Mouse (Mus musculus) CH12.LX (cell line): Measurements from ENCODE around the gene 4930447C04Rik. TPM values are rescaled to one million over a fixed set of nuclear protein-coding genes. Genes with fewer than 3 reads are reported as not detected.

Experiments
- DNase-seq: peaks from one replicate; pipeline ENCODE4 v3.0.0-alpha.2; 2013; ENCODE audit errors: extremely low read depth
- H3K27ac ChIP-seq: 2 replicates; pipeline ENCODE4 v1.5.1; 2012; ENCODE audit warnings: low read depth, mild to moderate bottlenecking, control low read depth, moderate library complexity; ENCODE audit not compliant: insufficient read depth
- H3K27me3 ChIP-seq: replicated peaks from 2 replicates; pipeline ENCODE3; 2012; ENCODE audit warnings: inconsistent platforms
- H3K36me3 ChIP-seq, 2 experiments: replicated peaks in 1 of 2; 2 replicates each; pipeline versions ENCODE3 to v1.6.1; 2012; ENCODE audit warnings: inconsistent platforms in 1 of 2, low read length in 1 of 2, mild to moderate bottlenecking in 1 of 2, mixed read lengths in 1 of 2, moderate library complexity in 1 of 2; ENCODE audit not compliant: control insufficient read depth in 1 of 2, insufficient read depth in 1 of 2
- H3K4me1 ChIP-seq, 2 experiments: 2 replicates each; pipeline ENCODE4 v1.6.1; 2012; ENCODE audit warnings: inconsistent platforms in 1 of 2, moderate library complexity in 1 of 2; ENCODE audit not compliant: insufficient read depth in 2 of 2, control insufficient read depth in 1 of 2
- H3K4me2 ChIP-seq: 2 replicates; pipeline ENCODE4 v1.6.1; 2012; ENCODE audit warnings: low read depth, mild to moderate bottlenecking, control low read depth; ENCODE audit not compliant: poor library complexity, insufficient read depth, severe bottlenecking
- H3K4me3 ChIP-seq, 3 experiments: fragments of 150-350 bp in 1 of 3; sonication (generic) in 1 of 3; replicated peaks in 1 of 3; 2 replicates each; pipeline versions ENCODE3 to v1.5.1; 2011 to 2012; ENCODE audit warnings: low read depth in 2 of 3, low read length in 2 of 3, mild to moderate bottlenecking in 2 of 3, moderate library complexity in 2 of 3, control low read depth in 1 of 3, improper control_type of control experiment in 1 of 3, inconsistent platforms in 1 of 3, mixed read lengths in 1 of 3; ENCODE audit not compliant: poor library complexity in 1 of 3
- H3K79me2 ChIP-seq: replicated peaks from 2 replicates; pipeline ENCODE4 v1.6.1; 2012; ENCODE audit warnings: mild to moderate bottlenecking, moderate library complexity; ENCODE audit not compliant: control insufficient read depth, poor library complexity, insufficient read depth, severe bottlenecking; ENCODE audit errors: extremely low read depth
- H3K9ac ChIP-seq: 2 replicates; pipeline ENCODE4 v1.6.1; 2012; ENCODE audit warnings: low read depth, mild to moderate bottlenecking, control low read depth, moderate library complexity; ENCODE audit not compliant: insufficient read depth
- H3K9me3 ChIP-seq: replicated peaks from 2 replicates; pipeline ENCODE3; 2012; ENCODE audit warnings: low read length, inconsistent platforms, mixed read lengths
- CHD1 ChIP-seq: IDR thresholded peaks from 2 replicates; pipeline ENCODE4 v1.6.1; 2012; ENCODE audit warnings: low read depth, low read length, improper control_type of control experiment, inconsistent platforms
- CHD2 ChIP-seq: IDR thresholded peaks from 2 replicates; pipeline ENCODE4 v1.6.1; 2011; ENCODE audit warnings: low read length, improper control_type of control experiment
- ELF1 ChIP-seq: IDR thresholded peaks from 2 replicates; pipeline ENCODE4 v1.6.1; 2014; ENCODE audit warnings: low read depth, mild to moderate bottlenecking, inconsistent platforms, low read length, improper control_type of control experiment
- EP300 ChIP-seq: IDR thresholded peaks from 2 replicates; pipeline ENCODE4 v1.6.1; 2011; ENCODE audit warnings: low read length, improper control_type of control experiment
- ETS1 ChIP-seq: conservative IDR thresholded peaks from 2 replicates; pipeline ENCODE4 v1.6.1; 2012; ENCODE audit warnings: low read depth, mild to moderate bottlenecking, inconsistent platforms, low read length, improper control_type of control experiment, moderate library complexity
- GABPA ChIP-seq: IDR thresholded peaks from 2 replicates; pipeline ENCODE4 v1.6.1; 2012; ENCODE audit warnings: low read depth, low read length, improper control_type of control experiment, inconsistent platforms; ENCODE audit not compliant: insufficient replicate concordance
- HCFC1 ChIP-seq: IDR thresholded peaks from 2 replicates; pipeline ENCODE4 v1.6.1; 2012; ENCODE audit warnings: low read depth, mild to moderate bottlenecking, inconsistent platforms, low read length, improper control_type of control experiment
- IRF4 ChIP-seq: IDR thresholded peaks from 2 replicates; pipeline ENCODE4 v1.6.1; 2014; ENCODE audit warnings: low read depth, mild to moderate bottlenecking, inconsistent platforms, low read length, improper control_type of control experiment
- JUN ChIP-seq: IDR thresholded peaks from 2 replicates; pipeline ENCODE4 v1.6.1; 2011; ENCODE audit warnings: low read depth, mild to moderate bottlenecking, low read length, improper control_type of control experiment, moderate library complexity; ENCODE audit not compliant: insufficient read depth
- JUND ChIP-seq: conservative IDR thresholded peaks from 2 replicates; pipeline ENCODE4 v1.6.1; 2011; ENCODE audit warnings: low read depth, low read length, improper control_type of control experiment
- MAZ ChIP-seq: IDR thresholded peaks from 2 replicates; pipeline ENCODE4 v1.6.1; 2012; ENCODE audit warnings: low read depth, mild to moderate bottlenecking, inconsistent platforms, low read length, improper control_type of control experiment, moderate library complexity
- MEF2A ChIP-seq: IDR thresholded peaks from 2 replicates; pipeline ENCODE4 v1.6.1; 2014; ENCODE audit warnings: low read depth, mild to moderate bottlenecking, inconsistent platforms, low read length, improper control_type of control experiment, borderline replicate concordance
- NRF1 ChIP-seq: IDR thresholded peaks from 2 replicates; pipeline ENCODE4 v1.6.1; 2014; ENCODE audit warnings: low read depth, mild to moderate bottlenecking, inconsistent platforms, low read length, improper control_type of control experiment, moderate library complexity
- PAX5 ChIP-seq: IDR thresholded peaks from 2 replicates; pipeline ENCODE4 v1.6.1; 2012; ENCODE audit warnings: low read length, inconsistent platforms, mixed read lengths
- POLR2A ChIP-seq: IDR thresholded peaks from 2 replicates; pipeline ENCODE4 v1.6.1; 2011; ENCODE audit warnings: low read depth, mild to moderate bottlenecking, improper control_type of control experiment, low read length
- RAD21 ChIP-seq: IDR thresholded peaks from 2 replicates; pipeline ENCODE4 v1.6.1; 2011; ENCODE audit warnings: low read depth, mild to moderate bottlenecking, low read length, improper control_type of control experiment, moderate library complexity
- RCOR1 ChIP-seq: conservative IDR thresholded peaks from 2 replicates; pipeline ENCODE4 v1.6.1; 2012; ENCODE audit warnings: low read depth, mild to moderate bottlenecking, inconsistent platforms, low read length, improper control_type of control experiment
- TCF12 ChIP-seq: IDR thresholded peaks from 2 replicates; pipeline ENCODE4 v1.6.1; 2014; ENCODE audit warnings: low read depth, mild to moderate bottlenecking, inconsistent platforms, low read length, improper control_type of control experiment
- USF1 ChIP-seq: IDR thresholded peaks from 2 replicates; pipeline ENCODE4 v1.6.1; 2014; ENCODE audit warnings: low read depth, mild to moderate bottlenecking, inconsistent platforms, low read length, improper control_type of control experiment
- USF2 ChIP-seq: conservative IDR thresholded peaks from 2 replicates; pipeline ENCODE4 v1.6.1; 2011; ENCODE audit warnings: low read depth, low read length, improper control_type of control experiment
- ZC3H11A ChIP-seq: IDR thresholded peaks from 2 replicates; pipeline ENCODE4 v1.6.1; 2012; ENCODE audit warnings: low read depth, mild to moderate bottlenecking, inconsistent platforms, low read length, improper control_type of control experiment
- ZMIZ1 ChIP-seq: IDR thresholded peaks from 2 replicates; pipeline ENCODE4 v1.6.1; 2012; ENCODE audit warnings: low read depth, mild to moderate bottlenecking, inconsistent platforms, low read length, improper control_type of control experiment
- ZNF384 ChIP-seq: IDR thresholded peaks from 2 replicates; pipeline ENCODE4 v1.6.1; 2012; ENCODE audit warnings: low read depth, low read length, improper control_type of control experiment, inconsistent platforms
- dilution Hi-C: fragments of 300-500 bp; cut with MboI; formaldehyde crosslinking; loops from 2 replicates; pipeline ENCODE4 v1.14.3; 2020; ENCODE audit warnings: low sequenced_read_pairs; ENCODE audit not compliant: extremely low pct_unique_long_range_greater_than_20kb, extremely low pct_ligation_motif_present
- in situ Hi-C: fragments of 300-500 bp; cut with MboI; formaldehyde crosslinking; loops from 3 replicates; pipeline ENCODE4 v1.14.3; 2019; ENCODE audit warnings: low sequenced_read_pairs, low pct_ligation_motif_present, low pct_unique_long_range_greater_than_20kb, mixed read lengths
- polyA plus RNA-seq: library from polyadenylated mRNA; unstranded; fragments of >175 nt; gene quantifications from 2 replicates; pipeline ENCODE4 v1.2.1, GENCODE M21; 2012; ENCODE audit warnings: low read depth; ENCODE audit not compliant: insufficient read length
- total RNA-seq, 2 experiments: library from RNA; depleted of rRNA; stranded (reverse); fragments of 300-350 nt in 1 of 2; fragments of >200 nt in 1 of 2; gene quantifications; 2 replicates each; pipeline ENCODE4 v1.2.3; 2012 to 2014

The 4930447C04Rik gene
- total and polyA plus RNA-seq, 3 experiments = 0.52 to 0.89 (median 0.74) TPM

GRCm38 (mm10) chr12:72943574-72944110, 3.1 kb upstream of the 4930447C04Rik start:
- H3K4me1 ChIP-seq = peaks cover 0 to 7% of the 10 kb centered on the region in 2 experiments; a peak in 1 of 4 replicates
- H3K36me3 ChIP-seq = peaks cover 17 to 41% of the 10 kb centered on the region in 2 experiments
- no peak overlapping the region for H3K9ac ChIP-seq
- in situ Hi-C loops (no loop called here), dilution Hi-C loops (no loop called here)
- H3K4me3 ChIP-seq = no peak overlapping the region
- H3K27me3 ChIP-seq = no peaks in the 10 kb centered on the region
- no peak for DNase-seq
- H3K4me2 ChIP-seq = no peak overlapping the region
- no peaks in the 10 kb centered on the region for H3K79me2 ChIP-seq
- no peak overlapping the region for H3K27ac ChIP-seq
- TF ChIP-seq ZC3H11A (no peak), MAZ (no peak), JUND (no peak), JUN (no peak), PAX5 (no peak), GABPA (no peak), ZMIZ1 (no peak), HCFC1 (no peak), ELF1 (no peak), POLR2A (no peak; the same call in 1 of the 2 replicates), CHD2 (no peak), EP300 (no peak), NRF1 (no peak), TCF12 (no peak), IRF4 (no peak), USF2 (no peak), CHD1 (no peak), USF1 (no peak), RCOR1 (no peak), MEF2A (no peak)
- peaks cover 12% of the 10 kb centered on the region for H3K9me3 ChIP-seq

- H3K4me1 ChIP-seq = peaks cover 0 to 7% of the 10 kb centered on the region in 2 experiments; a peak in 1 of 4 replicates
- peaks cover 11 to 30% of the 10 kb centered on the region in 2 experiments for H3K36me3 ChIP-seq
- no peak for DNase-seq
- no peak overlapping the region for H3K9ac ChIP-seq
- in situ Hi-C loops (no loop called here), dilution Hi-C loops (no loop called here)
- H3K79me2 ChIP-seq = no peaks in the 10 kb centered on the region
- H3K9me3 ChIP-seq = peaks cover 12% of the 10 kb centered on the region
- no peak overlapping the region for H3K4me2 ChIP-seq
- H3K27ac ChIP-seq = no peak overlapping the region
- H3K27me3 ChIP-seq = no peaks in the 10 kb centered on the region
- H3K4me3 ChIP-seq = no peak overlapping the region
- no peak for TF ChIP-seq RAD21
- no peak for TF ChIP-seq HCFC1
- TF ChIP-seq MEF2A = no peak
- no peak for TF ChIP-seq MAZ
- no peak for TF ChIP-seq JUN
- TF ChIP-seq PAX5 = no peak
- no peak for TF ChIP-seq ZMIZ1
- TF ChIP-seq RCOR1 = no peak
- TF ChIP-seq ETS1 = no peak
- no peak for TF ChIP-seq ZNF384
Observed at GRCm38 (mm10) chr12:72942171-72942570, 1.6 kb upstream of the 4930447C04Rik start.
